Mouse (Mus musculus) neutrophil, adult 59 days (primary cell): Measurements from ENCODE around the gene Gm8926. TPM values are rescaled to one million over a fixed set of nuclear protein-coding genes. Genes with fewer than 3 reads are reported as not detected.

Source experiments
- total RNA-seq, 2 experiments: library from RNA; stranded (reverse); gene quantifications; 1 replicate in 1 of 2; 2 replicates in 1 of 2; pipeline ENCODE4 v1.2.4; 2023

Gm8926 gene
- total RNA-seq = not detected

DNA sequence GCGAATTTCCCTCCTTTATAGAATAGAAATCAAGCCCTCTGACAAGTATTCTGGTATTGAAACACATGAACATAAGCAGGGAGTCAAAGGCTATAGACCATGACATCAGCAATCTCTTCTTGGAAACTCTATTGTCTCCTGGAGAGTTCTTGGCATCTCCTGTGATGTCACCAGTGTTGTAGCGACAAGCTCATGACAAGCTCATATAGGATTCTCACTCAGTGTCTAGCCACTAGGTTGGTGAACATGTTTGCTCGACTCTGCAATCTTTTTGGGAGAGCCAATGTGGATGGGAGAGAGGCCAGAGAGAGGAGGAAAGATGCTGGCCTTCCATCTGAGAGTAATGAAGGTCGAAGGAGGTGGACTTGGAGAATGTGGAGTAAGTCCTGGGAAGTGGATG is at the start of gene Gm8926:
Gm8926 (plus strand) TSS at position 301 of the 400 bp plus-strand sequence.

Other genes starting within 250 kb of the Gm8926 start
- not detected for gene Gm6460, start 175.6 kb upstream of the Gm8926 start, total RNA-seq
- gene Gm8922, start 88.6 kb upstream of the Gm8926 start, total RNA-seq = not detected
- not detected for gene Gm6465, start 75.0 kb downstream of the Gm8926 start, total RNA-seq
- gene 4933402N22Rik, start 147.5 kb downstream of the Gm8926 start, total RNA-seq = not detected